Mouse (Mus musculus) kidney, postnatal 25 days (tissue): ENCODE measurements at regions not wholly inside any gene's neighbourhood (a gene's known extent, or its start where the extent isn't known, plus 50 kb on each side); places are given as distances from the start of the nearest gene placed in this dataset.

ENCODE experiments used
- DNase-seq, 2 experiments: peaks; one replicate each; pipeline ENCODE4 v3.0.0; 2021; ENCODE audit warnings: mixed read lengths in 2 of 2

DNA sequence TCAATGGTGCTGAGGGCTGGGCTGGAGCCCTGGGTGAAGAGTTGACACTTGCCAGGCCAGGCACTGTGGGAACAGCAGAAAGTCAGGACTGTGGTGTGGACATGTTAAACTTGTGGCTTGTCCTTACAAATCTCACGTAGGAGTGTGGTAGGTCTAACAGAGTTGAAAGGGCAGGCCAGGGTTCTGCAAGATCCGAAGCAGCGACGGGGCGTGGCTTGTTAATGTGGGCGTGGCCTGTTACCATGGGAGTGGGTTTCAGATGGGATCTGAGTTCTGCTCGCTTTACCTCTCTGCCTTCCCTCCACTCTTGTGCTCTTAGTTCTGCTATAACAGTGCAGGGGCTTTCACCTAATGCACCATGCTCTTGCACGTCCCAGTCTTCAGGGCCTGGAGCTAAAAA, 94.2 kb upstream of the Mvb12b start:
- DNase-seq: peak in 1 of 2 experiments; percentile 1

DNA sequence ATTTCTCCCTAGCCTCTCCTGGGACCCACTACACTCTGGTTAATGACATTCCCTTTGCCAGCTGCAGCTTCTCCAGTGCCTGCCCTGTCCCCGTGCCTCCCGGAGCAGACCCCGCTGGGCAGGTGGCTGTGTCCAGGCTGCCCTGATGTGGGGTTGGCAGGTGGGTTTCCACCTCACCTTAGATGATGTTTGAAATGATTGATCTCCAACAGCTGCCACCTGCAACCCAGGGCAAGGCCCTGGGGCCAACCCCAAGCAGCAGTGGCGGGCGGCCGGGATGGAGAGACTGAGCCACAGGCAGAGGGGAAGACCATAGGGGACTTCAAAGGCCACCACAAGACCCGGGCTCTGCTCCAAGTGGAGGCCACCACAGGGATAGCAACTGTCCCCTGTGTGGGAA, 93.6 kb upstream of the Mvb12b start:
- DNase-seq: no peak

DNA sequence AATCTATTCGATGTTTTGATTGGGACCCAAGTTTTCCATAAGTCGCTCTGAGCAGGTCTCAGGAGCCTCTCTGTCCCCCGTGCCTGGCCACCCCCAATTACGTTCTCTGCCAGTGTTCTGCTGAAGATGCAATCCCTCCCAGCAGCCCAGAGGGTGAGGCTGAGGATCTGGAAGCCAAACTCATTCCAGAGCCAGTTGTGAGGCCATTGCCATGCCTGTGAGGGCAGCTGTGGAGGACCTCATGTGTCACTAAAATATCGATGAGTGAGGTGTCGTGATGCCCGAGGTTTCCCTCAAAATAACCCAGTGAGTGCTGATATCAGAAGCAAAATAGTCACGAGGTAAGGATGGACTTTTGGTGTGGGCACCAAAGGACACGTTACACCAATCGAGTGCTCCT, 93.1 kb upstream of the Mvb12b start:
- DNase-seq: no peak

DNA sequence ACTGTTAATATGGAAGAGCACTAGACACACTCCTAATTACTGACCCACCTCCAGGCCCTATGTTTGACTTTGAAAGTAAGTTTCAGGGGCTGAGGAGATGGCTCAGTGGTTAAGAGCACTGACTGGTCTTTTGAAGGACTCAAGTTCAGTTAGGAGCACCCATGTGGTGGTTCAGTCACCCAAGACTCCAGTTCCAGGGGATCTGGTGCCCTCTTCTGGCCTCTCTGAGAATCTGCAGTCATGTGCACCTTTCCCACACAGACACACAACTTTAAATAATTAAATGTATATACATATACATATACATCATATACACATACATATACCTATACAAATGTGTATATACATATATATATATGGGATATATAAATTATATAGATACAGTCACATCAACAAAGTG, 91.5 kb upstream of the Mvb12b start:
- DNase-seq: no peak

DNA sequence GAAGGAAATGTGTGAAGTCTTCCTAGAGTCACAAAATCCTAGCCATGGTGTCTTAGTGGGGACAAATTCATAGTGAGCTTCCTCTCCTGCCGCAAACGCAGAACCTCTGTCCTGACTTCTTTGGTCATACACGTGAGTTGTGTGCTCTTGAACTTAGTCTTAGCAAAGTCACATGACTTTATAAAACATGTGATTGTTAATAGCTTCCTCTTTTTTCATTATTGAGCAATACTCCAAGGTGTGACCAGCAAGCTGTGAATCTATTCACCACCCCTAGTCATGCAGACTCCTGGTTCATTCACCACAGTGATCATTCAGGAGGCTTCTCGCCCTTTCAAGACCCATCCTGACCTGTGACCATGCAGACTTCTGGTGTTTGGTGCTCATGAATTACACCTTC, 90.8 kb upstream of the Mvb12b start:
- DNase-seq: no peak

DNA sequence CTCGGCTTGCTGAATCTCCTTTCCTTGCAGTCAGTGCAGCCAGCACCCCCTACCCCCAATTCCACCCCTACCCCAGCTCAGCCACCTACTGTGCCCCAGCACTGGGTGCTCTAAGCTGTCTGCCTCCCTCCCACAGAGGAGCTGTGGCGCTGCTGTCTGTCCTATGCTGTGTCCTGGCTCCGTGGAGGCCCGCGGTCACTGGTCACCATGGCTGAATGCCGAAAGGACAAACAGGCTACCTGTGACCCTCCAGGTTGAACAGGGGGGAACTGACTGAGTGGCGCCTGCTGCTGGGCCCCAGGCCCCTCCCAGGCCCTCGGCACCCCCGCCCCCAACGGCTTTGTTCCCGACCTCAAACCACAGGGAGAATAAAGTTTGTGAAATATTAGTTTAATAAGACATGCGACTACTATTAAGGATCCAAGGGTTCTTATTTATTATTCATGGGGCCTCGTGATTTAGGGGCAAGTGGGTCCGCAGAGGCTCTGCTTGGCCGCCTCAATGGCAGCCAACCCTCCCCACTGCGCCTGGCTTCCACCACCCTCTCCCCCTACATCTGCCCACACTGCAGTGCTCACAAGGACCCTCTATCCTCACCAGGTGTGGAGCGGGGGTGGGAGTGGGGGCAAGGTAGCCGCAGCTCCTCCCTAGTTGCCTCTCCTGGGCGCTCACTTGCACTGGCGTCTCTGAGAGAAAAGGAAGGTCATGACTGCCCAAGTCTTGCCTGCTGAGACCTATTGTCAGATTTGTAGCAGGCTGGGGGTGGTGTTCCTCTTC, 90.0 kb upstream of the Mvb12b start:
- no peak for DNase-seq

DNA sequence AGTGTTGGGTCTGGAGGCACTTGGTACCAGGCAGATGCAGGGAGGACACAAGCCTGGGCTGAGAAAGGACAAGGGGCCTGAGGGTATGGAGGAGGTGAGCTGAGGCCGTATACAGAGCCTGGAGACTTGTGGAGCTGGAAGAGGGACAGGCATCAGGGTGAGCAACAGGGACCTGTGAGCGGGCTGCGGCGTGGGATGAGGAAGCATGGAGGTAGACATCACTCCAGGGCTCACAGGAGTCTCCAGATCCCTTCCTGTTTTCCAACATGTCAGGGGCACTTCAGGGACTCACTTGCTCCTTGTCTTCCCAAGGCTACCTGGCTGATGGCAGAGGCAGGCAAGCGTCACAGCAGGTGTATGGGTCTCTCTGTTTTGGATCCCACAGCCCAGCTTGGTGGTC, 89.4 kb upstream of the Mvb12b start:
- peak in 1 of 2 experiments; percentile 28 for DNase-seq

DNA sequence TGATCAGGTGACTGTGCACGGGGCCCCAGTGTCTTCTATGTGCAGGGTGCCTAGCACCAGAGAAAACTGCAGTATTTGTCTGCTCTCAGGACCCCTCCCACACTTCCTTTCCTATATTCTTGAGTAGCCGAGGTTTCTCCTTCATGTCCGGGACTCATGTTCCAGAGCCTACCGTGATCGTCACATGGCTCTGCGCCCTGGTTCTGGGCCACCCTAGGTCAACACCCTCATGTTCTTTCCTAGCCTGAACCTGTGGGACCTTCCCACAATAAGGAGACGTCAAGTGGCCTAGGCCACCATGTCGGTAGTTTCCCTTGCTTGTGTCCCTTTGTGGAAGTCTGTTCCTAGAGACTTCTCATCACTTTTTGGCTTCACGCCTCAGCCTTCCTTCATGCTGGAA, 88.4 kb upstream of the Mvb12b start:
- DNase-seq: no peak

DNA sequence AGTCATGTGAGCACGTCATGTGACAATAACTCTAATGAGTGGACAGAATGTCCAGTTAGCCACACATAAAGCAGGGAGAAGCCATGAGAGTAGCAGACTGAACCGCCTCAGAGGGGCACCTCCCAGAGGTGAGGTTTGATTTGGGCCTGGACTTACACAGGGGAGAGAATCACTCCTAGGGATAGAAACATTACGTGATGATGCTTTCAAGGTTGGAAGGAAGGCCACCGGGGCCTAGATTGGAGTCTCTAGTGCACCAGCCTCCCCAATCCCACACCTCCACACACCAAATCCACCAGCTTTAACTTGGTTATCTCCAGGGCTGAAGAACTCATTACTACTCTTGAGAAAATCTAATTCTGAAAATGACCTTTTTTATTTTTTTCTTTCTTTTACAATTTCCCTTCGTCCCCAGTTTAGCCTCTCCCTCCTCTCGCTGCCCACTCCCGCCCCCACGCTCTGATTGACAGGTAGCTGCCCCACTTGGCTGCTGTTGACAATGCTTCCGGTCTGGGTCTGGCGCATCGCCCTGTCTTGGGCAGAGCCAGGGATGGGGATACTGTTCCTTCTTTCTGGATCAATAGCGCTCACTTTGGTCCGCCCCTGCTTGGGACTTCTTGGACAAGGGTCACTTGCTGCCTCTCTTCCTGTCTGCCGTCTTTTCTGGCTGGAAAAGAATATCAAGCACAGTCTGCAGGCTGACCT, 87.8 kb upstream of the Mvb12b start:
- peak; percentile 74 to 82 for DNase-seq

DNA sequence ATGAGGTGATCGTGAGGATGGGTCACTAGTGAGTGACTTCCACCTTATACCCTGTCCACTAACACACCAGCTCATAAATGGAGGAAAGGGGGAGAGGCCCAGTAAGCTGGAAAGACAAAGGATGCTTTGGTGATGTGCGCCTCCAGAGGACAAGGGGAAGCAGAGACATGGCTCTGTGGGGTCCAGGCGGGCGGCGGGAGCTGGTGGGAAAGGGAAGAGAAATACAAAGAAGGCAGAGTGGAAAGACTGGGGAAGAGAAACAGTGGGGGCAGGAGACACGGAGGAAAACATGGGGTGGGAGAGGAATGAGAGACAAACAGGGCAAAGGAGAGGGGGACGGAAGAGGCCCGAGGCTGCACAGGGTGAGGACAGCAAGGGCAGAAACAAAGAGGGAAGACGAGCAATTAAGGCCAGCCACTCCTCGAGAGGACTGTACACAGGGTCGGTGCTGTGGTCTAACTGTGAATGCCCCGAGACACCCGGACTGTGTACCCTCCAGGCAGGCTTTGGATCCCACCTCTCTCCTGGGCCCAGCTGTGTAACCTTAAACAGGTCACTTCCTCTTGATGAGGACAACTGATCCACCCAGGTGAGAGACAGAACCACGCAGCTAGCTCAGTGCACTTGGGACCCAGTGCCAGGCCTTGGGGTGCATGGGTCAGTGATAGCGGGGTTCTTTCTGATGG, 87.1 kb upstream of the Mvb12b start:
- DNase-seq: no peak

DNA sequence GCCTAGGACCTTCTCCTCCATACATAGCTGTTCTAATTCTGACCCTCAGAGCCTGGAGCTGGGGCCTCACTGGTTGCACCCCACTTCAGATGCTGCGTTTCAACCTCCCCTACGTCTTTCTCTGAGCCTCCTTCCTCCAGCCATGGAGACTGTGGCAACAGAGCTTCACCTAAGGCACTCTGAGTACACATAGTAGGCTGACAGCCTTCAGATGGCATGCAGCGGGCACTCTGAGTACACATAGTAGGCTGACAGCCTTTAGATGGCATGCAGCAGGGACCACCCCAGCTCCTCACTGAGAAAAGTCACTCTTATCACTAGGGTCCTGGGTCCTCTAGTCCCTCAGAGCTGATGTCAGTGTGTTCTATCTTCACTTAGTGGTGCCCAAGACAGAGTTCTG, 86.3 kb upstream of the Mvb12b start:
- no peak for DNase-seq

DNA sequence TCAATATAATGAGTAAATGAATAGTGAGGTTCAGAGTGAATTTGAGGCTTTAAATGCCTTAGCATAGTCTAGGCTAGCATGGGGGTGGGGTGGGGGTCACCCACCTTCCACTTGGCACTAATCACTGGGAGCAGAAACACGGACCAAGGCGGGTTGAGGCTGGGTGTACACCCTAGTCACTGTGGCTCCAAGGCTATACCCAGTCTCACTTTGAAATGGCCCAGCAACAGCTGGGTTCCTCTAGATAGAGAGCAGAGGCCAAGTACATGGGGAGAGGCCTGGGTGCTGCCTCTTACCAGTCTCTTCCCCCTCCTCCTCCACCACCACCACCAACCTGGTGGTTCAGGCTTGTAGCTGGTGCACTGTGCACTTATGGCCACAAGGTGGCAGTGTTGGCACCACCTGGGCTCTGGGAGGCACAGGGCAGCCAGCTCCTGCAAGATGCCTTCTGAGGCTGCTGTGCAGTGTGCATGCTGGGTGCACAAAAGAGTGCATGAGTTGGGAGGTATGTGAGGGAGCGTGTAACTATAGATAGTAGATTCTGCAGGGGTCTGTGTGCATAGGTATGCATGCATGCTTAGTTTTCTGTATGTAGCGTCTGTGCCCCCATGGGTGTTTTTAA, 85.6 kb upstream of the Mvb12b start:
- peak; percentile 74 to 78 for DNase-seq

DNA sequence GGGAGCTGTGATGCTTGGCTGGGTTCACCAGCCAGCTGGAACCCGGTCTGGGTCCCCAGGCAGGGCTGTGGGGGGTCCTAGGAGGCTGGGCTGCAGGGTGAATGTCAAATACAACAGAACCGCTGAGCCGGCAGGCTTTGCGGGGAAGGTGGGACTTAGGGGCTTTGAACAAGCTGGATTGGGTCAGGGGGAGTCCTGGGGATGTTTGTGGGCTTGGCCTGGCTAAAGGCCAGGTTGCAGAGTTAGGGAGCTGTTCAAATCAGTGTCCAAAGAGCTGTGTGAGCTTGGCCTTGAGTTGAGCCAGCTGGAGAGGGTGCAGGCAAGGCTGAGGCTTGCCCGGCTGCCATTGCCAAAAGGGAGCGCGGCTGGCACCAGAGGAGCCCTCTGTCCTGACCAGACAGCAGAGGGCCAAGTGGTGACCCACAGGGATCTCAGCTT, 79.3 kb upstream of the Mvb12b start:
- DNase-seq: no peak

DNA sequence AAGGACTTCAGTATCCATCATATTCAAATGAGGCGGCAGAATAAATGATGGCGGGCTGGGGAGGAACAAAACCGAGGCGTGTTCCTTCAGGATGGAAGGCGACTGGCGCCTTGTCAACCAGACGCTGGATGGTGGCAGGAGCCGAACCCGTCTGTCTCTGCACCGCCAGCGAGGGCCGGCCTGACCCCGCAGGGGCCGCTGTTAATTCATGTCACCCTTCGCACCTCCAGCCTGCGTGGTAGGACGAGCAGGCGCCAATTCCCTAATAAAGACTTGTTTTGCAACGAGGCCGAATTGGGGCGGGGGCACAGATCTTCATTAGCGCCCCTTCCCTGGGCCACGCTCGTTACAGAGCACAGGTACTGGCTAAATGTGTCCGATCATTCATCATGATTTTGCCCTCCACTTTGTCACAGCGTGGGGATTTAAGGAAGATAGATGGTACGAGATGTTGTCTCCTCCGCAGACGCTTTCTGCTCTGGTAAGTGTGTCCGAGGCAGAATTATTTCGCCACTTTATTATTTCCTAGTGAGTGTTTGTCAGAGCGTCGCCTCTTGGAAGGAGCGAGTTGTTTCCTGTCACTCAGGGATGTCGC, 78.7 kb upstream of the Mvb12b start:
- no peak for DNase-seq

DNA sequence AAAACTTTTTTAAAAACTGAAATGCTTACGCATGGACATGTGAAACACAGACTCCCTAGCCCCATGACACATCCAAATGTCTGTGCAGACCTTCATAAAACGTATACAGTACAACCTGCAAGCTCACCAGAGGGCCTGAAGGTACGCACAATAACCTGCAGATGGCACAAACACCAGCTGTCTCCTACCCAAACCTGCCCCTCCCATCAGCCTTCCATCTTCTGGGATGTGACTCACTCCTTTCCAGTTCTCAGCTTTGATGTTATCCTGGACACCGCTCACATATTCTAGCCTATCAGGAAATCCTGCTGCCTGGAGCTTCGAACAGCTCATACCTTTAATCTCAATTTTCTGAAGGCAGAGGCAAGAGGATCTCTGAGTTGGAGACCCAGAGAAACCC, 76.3 kb upstream of the Mvb12b start:
- DNase-seq: no peak

DNA sequence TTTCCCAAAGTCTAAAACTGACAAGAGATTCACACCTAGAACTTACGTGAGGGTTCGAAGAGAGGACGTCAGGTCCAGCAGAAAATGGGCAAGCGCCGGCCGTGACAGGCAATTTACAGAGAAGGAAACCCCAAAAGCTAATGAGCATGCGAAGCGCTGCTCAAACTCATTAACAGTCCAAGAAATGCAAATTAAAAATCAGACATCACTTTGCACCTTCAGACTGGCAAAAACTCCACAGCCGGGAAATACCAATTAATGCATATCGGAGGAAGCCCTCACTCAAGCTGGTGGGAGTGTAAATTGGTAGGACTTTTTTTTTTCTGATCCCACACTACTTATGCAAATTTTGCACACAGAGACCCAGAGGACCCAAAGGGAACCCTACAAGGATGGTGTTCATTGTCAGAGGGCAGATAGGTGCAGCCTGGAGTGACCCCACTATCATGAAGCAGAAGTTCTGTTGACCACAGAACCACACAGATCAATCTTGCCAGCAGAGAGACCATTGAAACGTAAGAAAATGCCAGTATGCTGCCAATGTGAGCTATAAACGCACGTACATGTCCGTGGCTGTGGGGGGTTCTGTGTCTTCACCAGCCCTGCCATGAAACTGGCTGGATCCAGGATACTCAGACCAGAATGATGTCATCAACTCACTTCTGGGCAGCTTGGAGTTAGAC, 74.8 kb upstream of the Mvb12b start:
- DNase-seq: no peak

DNA sequence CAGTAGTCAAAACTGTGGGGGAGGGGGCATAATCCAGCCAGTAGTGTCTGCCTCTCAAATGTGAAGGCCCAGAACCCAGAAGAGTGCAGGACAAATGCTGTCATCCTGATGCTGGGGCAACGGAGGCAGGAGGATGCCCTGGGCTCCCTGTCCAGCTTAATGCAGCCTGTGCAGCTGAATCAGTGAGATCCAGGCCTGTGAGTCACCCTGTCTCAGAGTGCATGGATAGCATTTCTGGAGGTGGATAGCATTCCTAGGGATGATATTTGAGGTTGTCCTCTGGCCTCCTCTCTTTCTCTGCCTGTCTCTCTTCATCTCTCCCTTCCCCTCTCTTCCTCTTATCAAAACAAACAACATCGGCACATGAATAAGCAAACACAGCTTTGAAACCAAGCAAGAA, 73.8 kb upstream of the Mvb12b start:
- no peak for DNase-seq

DNA sequence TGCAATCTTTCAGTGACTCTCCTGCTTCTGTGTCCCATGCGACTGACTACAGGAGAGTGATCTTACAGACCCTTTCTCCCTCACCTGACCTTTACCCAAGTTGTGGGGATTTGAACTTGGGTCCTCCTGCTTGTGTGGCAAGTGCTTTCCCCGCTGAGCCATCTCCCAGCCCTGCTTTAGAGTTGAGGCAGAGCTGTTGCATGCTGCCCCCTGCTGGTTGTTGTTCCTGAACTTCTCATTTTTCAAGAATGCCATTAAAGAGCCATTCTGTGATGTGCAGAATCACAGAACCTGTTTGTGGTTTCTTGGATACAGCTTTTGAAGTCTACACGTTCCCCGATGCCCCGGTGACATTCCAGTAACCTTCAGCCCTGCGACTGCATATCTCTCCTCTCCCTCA, 70.0 kb upstream of the Mvb12b start:
- peak in 1 of 2 experiments; percentile 67 for DNase-seq

DNA sequence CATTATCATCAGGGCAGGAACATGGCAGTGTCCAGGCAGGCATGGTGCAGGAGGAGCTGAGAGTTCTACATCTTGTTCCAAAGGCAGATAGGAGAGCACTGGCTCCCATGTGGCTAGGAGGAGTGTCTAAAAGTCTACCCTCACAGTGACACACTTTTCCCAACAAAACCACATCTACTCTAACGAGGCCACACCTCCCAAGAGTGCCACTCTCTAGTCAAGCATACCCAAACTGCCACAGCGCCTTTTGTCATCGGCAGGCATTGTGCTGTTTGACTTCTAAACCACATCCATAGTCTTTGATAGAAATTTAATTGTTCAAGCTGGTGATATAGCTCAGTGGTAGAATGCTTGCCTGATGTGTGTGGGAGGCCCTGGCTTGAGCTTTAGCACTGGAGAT, 56.6 kb upstream of the Mvb12b start:
- DNase-seq: no peak

DNA sequence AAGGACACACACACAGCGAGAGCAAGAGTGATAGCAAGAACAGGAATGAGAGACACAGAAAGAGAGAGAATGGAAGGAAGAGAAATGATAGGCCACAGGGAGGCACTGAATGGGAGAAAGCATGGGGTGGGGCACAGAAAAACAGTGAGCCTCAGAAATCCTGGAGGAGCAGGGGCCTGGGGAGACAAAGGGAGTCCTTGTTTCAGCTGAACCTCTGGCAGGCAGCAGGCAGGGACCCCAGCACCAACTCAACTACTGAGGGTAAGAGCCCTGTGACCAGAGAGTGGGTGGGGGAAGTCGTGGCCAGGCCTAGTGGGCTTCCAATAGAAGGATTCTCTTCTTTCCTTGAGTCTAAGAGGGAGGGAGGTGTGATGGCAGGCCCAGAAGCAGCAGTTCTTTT, 54.3 kb upstream of the Mvb12b start:
- DNase-seq: no peak

DNA sequence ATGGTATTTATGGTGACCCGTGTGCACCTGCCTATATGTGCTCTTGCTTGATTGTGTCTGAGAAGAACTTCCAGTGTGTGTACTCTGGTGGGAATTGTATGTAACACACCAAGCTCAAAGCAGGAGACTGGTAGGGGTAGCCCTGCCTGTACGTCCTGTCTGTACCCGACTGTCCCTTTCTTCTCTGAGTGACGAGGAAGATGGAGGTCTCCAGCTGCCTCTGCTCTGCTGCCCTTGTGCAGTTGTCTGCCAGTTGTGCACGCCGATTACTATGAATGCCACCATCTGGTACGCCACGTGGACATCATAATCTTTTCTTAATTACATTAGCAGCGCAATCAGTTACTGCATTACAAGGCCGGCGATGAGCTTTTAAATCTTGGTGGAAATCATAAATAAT, 53.6 kb upstream of the Mvb12b start:
- DNase-seq: no peak

DNA sequence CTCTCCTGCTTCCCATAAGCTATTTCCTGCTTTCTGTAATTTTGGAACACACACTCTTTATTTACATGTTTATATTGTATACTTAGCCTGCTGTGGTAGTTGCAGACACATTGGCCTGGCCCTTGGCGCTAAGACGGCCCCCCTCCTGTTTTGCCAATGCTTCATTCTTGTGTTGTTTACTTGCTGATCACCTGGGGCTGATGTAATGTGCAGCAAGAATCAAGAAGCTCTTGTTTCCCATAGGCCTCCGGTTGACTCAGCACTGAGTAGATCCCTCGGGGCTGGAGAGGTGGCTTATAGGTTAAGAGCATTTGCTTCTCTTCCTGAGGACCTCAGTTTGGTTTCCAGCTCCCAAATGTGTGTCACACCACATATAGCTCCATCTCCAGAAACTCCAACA, 52.1 kb upstream of the Mvb12b start:
- DNase-seq: no peak
